In the genomic region with DNA sequence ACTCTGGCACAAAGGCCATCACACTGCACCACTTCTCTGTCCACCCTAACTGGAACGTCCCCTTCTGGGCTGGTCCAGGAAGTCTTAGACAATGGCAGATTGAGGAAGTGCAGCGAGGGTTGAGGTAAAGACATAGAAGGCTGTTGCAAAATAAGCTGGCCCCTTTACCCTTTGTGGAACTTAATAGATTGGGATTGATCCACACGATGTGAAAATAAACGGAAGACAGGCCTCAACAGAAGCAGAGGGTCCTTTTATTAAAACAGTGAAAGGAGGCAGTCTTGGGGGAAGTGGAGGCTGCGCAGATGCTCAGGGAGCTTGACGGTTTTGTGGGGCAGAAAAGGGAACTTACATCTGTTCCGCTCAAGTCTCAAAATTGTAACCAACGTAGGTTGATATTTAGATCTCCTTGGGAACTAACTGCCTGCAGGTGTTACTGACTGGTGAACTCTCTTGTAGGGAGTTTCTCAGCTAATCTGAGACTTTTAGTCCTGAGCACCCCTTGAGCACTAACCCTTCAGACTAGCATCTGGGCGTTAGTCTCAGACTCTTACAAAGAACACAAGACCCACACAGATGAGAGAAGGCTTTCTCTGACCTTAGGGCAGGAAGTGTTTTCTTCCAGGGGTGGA, we compare ENCODE assay signal across 8 mouse cellular contexts. TPM values are rescaled to one million over a fixed set of nuclear protein-coding genes. Genes with fewer than 3 reads are reported as not detected.
DNase-seq lines count a peak whose midpoint lies in the region; ATAC-seq and TF ChIP-seq lines count a peak whose summit lies in the region.

A gene (plus strand): TSS at position 546 of the 632 bp plus-strand sequence.

- 21% methylated on average over 9 of the region's 9 CpGs for WGBS in forebrain, embryonic 16.5 days
- WGBS in limb, embryonic 11.5 days, result 26% methylated on average over 9 of the region's 9 CpGs
- 20% methylated on average over 9 of the region's 9 CpGs for WGBS in midbrain, embryonic 11.5 days

- peak within 1 kb of the TSS; percentile 89 for H3K4me2 ChIP-seq in forebrain, embryonic 16.5 days (ENCODE audit: low read length)
- peak within 1 kb of the TSS; percentile 84 for H3K4me2 ChIP-seq in limb, embryonic 11.5 days (ENCODE audit: low read depth, severe bottlenecking)
- peak within 1 kb of the TSS; percentile 75 for H3K4me2 ChIP-seq in midbrain, embryonic 11.5 days

- ATAC-seq in forebrain, embryonic 16.5 days, result 0 out of 2 replicates have a peak, but pooled peaks have one; percentile 12
- ATAC-seq in limb, embryonic 11.5 days (ENCODE audit: insufficient number of reproducible peaks, low FRiP score, low TSS enrichment, low read depth), result peak; percentile 26; the same call in 1 of the 2 replicates
- peak; percentile 24; the same call in 1 of the 2 replicates for ATAC-seq in midbrain, embryonic 11.5 days (ENCODE audit: low FRiP score)

- peaks cover 1 to 3% of the 10 kb centered on the region in 2 experiments; a peak in 1 of 4 replicates for H3K4me1 ChIP-seq in ES-E14 (ENCODE audit: control insufficient read depth in 2 of 2, insufficient read depth in 2 of 2, low read length in 2 of 2, poor library complexity in 1 of 2)
- H3K4me1 ChIP-seq in forebrain, embryonic 16.5 days (replicated peaks; ENCODE audit: control insufficient read depth, insufficient read depth, low read length), result peaks cover 11% of the 10 kb centered on the region
- H3K4me1 ChIP-seq in limb, embryonic 11.5 days (ENCODE audit: control insufficient read depth, insufficient read depth, low read length), result no peaks in the 10 kb centered on the region
- H3K4me1 ChIP-seq in midbrain, embryonic 11.5 days (ENCODE audit: control insufficient read depth, insufficient read depth, low read length), result peaks cover 2% of the 10 kb centered on the region

- H3K27ac ChIP-seq in ES-E14 (ENCODE audit: insufficient read depth, low read depth, low read length, poor library complexity, severe bottlenecking), result no peak within 1 kb of the TSS
- H3K27ac ChIP-seq in forebrain, embryonic 16.5 days (ENCODE audit: low read length), result no peak within 1 kb of the TSS
- H3K27ac ChIP-seq in limb, embryonic 11.5 days (replicated peaks; ENCODE audit: low read depth, low read length), result no peak within 1 kb of the TSS
- no peak within 1 kb of the TSS for H3K27ac ChIP-seq in midbrain, embryonic 11.5 days (ENCODE audit: low read depth, low read length)

- intact Hi-C loops in left cerebral cortex, postnatal 36 days (cut with DNase I), result no loop called here

- H3K9me3 ChIP-seq in ES-E14 (ENCODE audit: control insufficient read depth, insufficient read depth, low read depth, low read length), result no peaks in the 10 kb centered on the region
- no peaks in the 10 kb centered on the region for H3K9me3 ChIP-seq in forebrain, embryonic 16.5 days (ENCODE audit: control insufficient read depth, low read length)
- H3K9me3 ChIP-seq in limb, embryonic 11.5 days (ENCODE audit: control insufficient read depth, low read length), result no peaks in the 10 kb centered on the region
- no peaks in the 10 kb centered on the region for H3K9me3 ChIP-seq in midbrain, embryonic 11.5 days (ENCODE audit: control insufficient read depth, low read length)

- in situ Hi-C loops in ES-E14 (cut with MboI; ENCODE audit: low sequenced_read_pairs in 2 of 2, unreplicated experiment in 2 of 2), result no loop called here

- no peaks in the 10 kb centered on the region for H3K27me3 ChIP-seq in forebrain, embryonic 16.5 days (replicated peaks; ENCODE audit: control insufficient read depth, insufficient read depth, low read length)
- no peaks in the 10 kb centered on the region for H3K27me3 ChIP-seq in limb, embryonic 11.5 days (ENCODE audit: control insufficient read depth, insufficient read depth, low read length)
- no peaks in the 10 kb centered on the region; the same call in 1 of the 2 replicates for H3K27me3 ChIP-seq in midbrain, embryonic 11.5 days (ENCODE audit: control insufficient read depth, insufficient read depth, low read length)

- peak; percentile 71 for DNase-seq in CD4-positive helper T cell, adult 2 months (ENCODE audit: low read depth, low spot score)
- DNase-seq in ES-E14 (ENCODE audit: low read depth, low spot score), result no peak
- no peak for DNase-seq in limb, embryonic 11.5 days (ENCODE audit: low spot score)
- DNase-seq in midbrain, embryonic 11.5 days (ENCODE audit: low spot score, missing footprints), result peak; percentile 83
- peak; percentile 29 to 58 for DNase-seq in thymus, adult 18-20 months
- DNase-seq in left cerebral cortex, postnatal 36 days (ENCODE audit: low spot score in 2 of 2), result no peak
- no peak for DNase-seq in layer of hippocampus, postnatal 10 days (ENCODE audit: low spot score in 2 of 2)

- peak within 1 kb of the TSS; percentile 26; the same call in 1 of the 2 replicates for H3K9ac ChIP-seq in ES-E14 (ENCODE audit: insufficient read depth, low read depth, low read length, poor library complexity, severe bottlenecking)
- peak within 1 kb of the TSS; percentile 60 for H3K9ac ChIP-seq in forebrain, embryonic 16.5 days (replicated peaks; ENCODE audit: low read depth, low read length)
- peak within 1 kb of the TSS; percentile 49 for H3K9ac ChIP-seq in limb, embryonic 11.5 days (ENCODE audit: low read length)
- peak within 1 kb of the TSS; percentile 60 for H3K9ac ChIP-seq in midbrain, embryonic 11.5 days (ENCODE audit: low read length)

- peak within 1 kb of the TSS; percentile 43 to 59 for H3K4me3 ChIP-seq in ES-E14 (ENCODE audit: insufficient read depth in 1 of 2, low read depth in 1 of 2, low read length in 2 of 2, poor library complexity in 1 of 2, severe bottlenecking in 1 of 2)
- H3K4me3 ChIP-seq in forebrain, embryonic 16.5 days (replicated peaks; ENCODE audit: low read length), result peak within 1 kb of the TSS; percentile 51
- H3K4me3 ChIP-seq in limb, embryonic 11.5 days (ENCODE audit: low read depth, low read length), result peak within 1 kb of the TSS; percentile 28
- H3K4me3 ChIP-seq in midbrain, embryonic 11.5 days (ENCODE audit: low read depth, low read length), result peak within 1 kb of the TSS; percentile 36

- no peaks in the 10 kb centered on the region for H3K36me3 ChIP-seq in ES-E14 (ENCODE audit: control insufficient read depth, insufficient read depth, low read length, poor library complexity, severe bottlenecking)
- H3K36me3 ChIP-seq in forebrain, embryonic 16.5 days (ENCODE audit: control insufficient read depth, insufficient read depth), result no peaks in the 10 kb centered on the region
- no peaks in the 10 kb centered on the region for H3K36me3 ChIP-seq in limb, embryonic 11.5 days (ENCODE audit: control insufficient read depth, insufficient read depth, low read length)
- no peaks in the 10 kb centered on the region for H3K36me3 ChIP-seq in midbrain, embryonic 11.5 days (ENCODE audit: control insufficient read depth, insufficient read depth, low read length)

TF ChIP-seq in ES-E14, 5 proteins besides CTCF, POLR2A, EP300 and RAD21:
- no peak for TF ChIP-seq MAFK (IDR thresholded peaks at IDR 0.05; ENCODE audit: insufficient read depth, low read depth, low read length)
- TF ChIP-seq HCFC1 (IDR thresholded peaks at IDR 0.05; ENCODE audit: borderline replicate concordance, insufficient read depth, low read length), result no peak
- no peak for TF ChIP-seq CHD2 (IDR thresholded peaks at IDR 0.05; ENCODE audit: low read depth, low read length)
TF ChIP-seq in ES-E14: peak in this region for 0.

RNA-seq across cellular contexts. Expression of the gene that starts here (rescaled TPM):
- total RNA-seq in ES-E14 (2012; rRNA removed), result 0.11 and 0.18 TPM in 2 replicates
- 0.46 and 1.0 TPM in 2 replicates for polyA plus RNA-seq in forebrain, embryonic 16.5 days (2015; fragmentation: Nextera tagmentation; extraction: Ambion mirVana)
- polyA plus RNA-seq in limb, embryonic 11.5 days (2014; fragmentation: Nextera tagmentation; extraction: Ambion mirVana), result 0.35 and 0.77 TPM in 2 replicates
- 0.55 and 0.75 TPM in 2 replicates for polyA plus RNA-seq in midbrain, embryonic 11.5 days (2014; fragmentation: Nextera tagmentation; extraction: Ambion mirVana)
- total RNA-seq in left cerebral cortex, postnatal 36 days (2021), result 1 to 10 TPM; 5.8 to 5.9 TPM
- total RNA-seq in layer of hippocampus, postnatal 10 days (2021), result 1 to 10 TPM; 6.3 to 6.4 TPM

Comparison
In these comparisons a context has a peak if more than half of its experiments do, and no peak if none do; other contexts are left out.
1. Peak in ATAC-seq, H3K4me3 ChIP-seq, H3K9ac ChIP-seq and H3K4me2 ChIP-seq in limb, embryonic 11.5 days; RNA of the gene not detected or under 1 TPM.
2. Peak in DNase-seq, ATAC-seq, H3K4me3 ChIP-seq, H3K9ac ChIP-seq and H3K4me2 ChIP-seq in midbrain, embryonic 11.5 days; RNA of the gene not detected or under 1 TPM.
3. DNase-seq: peak in CD4-positive helper T cell, adult 2 months (single experiment) and thymus, adult 18-20 months (2 of 2); none in ES-E14 (single experiment), limb, embryonic 11.5 days (single experiment), left cerebral cortex, postnatal 36 days (0 of 2) and layer of hippocampus, postnatal 10 days (0 of 2).
4. Peak in every context shown above with its lines, with median percentiles within 50 percentile points of each other: H3K4me3 ChIP-seq, H3K9ac ChIP-seq, ATAC-seq and H3K4me2 ChIP-seq.